Mouse (Mus musculus): ENCODE measurements at regions not wholly inside any gene's neighbourhood (a gene's known extent, or its start where the extent isn't known, plus 50 kb on each side); places are given as distances from the start of the nearest gene placed in this dataset.

GRCm38 (mm10) chr12:92801121-92801520, 952.2 kb upstream of the Sel1l start:
- TF ChIP-seq MAFK (IDR thresholded peaks at IDR 0.05; ENCODE audit: insufficient read depth, low read depth, low read length) (no peak), ZC3H11A (IDR thresholded peaks at IDR 0.05; ENCODE audit: borderline replicate concordance, low read depth, low read length) (no peak), CHD2 (IDR thresholded peaks at IDR 0.05; ENCODE audit: low read depth, low read length) (no peak), ZNF384 (IDR thresholded peaks at IDR 0.05; ENCODE audit: low read depth, low read length) (no peak), HCFC1 (IDR thresholded peaks at IDR 0.05; ENCODE audit: borderline replicate concordance, insufficient read depth, low read length) (no peak)

All from ES-E14 (cell line).